Mouse (Mus musculus) Muller cell, postnatal 12 days (primary cell): Measurements from ENCODE around the gene Gm10272.
"Not testable (repeated sequence)": the region's sequence is repeated elsewhere in the genome, so short reads cannot be mapped to it uniquely, and the experiment has no call there.

Experiments used
- DNase-seq: peaks from one replicate; pipeline ENCODE4 v3.0.0-alpha.2; 2015; ENCODE audit errors: inconsistent ontology term

The Gm10272 gene

DNA sequence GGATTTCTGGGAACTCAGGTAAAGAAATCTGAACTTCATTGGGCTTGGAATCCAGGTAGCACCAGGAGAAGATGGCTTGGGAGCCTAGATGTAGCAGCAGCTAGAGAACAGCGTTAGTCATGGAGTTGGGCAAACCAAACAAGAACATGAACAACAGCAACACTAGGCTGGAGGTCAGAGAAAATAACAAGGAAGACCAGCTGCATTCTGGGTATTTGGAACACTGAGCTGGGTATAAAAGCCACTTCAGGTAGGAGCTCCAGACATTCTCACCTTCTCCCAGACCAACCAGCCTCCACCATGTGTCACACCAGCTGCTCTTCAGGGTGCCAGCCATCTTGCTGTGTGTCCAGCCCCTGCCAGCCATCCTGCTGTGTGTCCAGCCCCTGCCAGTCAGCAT is at the start of gene Gm10272:
Gene Gm10272, plus strand, starts transcription at position 301 of the 400 bp plus-strand sequence.
- no peak for DNase-seq

DNA sequence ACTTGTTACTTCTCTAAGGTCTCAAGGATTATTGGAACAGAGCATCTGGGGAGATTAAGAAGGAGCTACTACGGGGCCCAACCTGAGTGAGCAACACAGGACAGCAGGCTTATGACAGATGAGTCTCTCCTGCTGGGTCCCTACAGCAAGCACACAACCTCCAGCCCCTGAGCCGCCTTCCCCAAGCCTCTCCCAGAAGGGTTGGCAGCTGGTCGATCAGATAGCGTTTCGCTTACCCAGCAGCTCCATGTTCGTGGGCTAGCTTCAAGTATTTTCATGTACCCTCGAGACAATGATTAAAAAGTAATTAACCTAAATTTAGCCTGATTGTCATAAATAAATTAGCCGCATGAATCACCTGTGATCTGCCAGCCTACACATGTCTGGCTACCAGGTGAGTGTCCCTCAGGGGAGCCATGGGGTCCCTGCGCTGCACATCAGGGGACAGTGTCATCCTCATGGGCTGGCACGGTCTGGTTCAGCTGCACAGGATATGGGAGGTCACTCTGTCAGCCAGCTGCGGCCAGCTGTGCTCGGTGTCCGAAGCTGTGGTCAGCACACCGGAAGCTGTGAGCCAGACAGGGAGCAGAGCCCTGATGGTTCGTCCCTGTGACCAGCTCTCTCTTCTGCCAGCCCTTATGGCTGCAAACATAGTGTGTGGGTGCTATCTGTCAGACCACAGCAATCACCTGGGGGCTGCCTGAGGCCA is 48.0 kb upstream of the Gm10272 start:
- DNase-seq: no peak

DNA sequence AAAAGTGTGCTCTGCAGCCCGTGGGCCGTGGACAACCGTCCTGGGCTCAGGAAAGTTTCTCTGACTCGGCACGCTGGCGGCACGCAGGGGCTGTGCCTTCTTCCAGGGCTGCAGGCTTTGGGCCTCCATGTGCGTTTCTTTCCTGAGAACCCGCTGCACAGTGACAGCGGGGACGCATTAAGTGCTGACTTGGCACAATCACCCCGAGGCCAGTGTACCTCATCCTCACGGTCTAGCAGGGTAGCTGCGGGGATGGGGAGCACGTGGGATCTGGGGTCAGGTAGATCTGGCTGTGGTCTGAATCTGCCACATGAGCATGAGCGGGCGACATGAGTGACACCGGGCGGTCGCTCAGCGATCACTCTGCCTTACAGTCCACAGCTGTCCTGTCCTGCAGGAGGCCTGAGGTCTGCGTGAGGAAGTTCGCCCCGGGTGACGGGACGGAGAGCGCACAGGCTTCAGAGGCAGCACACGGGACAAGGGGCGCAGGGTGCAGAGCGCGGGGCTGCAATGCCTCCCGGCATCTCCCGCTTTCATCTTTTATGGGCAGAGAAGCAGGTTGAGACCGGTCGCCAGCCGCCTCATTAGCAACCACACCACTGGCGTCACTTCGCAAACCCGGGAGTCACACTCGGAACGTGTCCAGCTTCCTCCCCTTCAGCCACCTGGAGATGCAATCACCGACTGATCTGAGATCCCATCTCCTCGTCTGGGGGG is 42.3 kb upstream of the Gm10272 start:
- DNase-seq: no peak

DNA sequence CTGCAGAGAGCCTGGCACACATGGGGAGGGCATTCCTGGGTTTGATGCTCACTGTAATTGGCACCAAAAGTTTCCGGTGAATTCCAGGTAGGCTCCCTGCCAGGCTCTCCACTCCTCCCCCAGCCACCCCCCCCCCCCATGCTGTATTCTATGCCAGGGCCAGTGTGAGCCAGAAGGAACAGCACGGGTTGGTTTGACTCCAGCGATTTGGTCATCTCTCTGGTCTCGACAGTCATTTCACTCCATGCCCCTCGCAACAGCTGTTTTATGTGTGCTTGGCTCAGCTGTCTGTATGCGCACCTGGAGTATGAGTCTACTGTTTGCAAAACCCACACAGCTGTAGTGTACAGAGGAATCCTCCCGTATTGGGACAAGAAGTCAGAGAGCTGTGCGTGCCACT is 40.1 kb upstream of the Gm10272 start:
- DNase-seq: peak; percentile 81

DNA sequence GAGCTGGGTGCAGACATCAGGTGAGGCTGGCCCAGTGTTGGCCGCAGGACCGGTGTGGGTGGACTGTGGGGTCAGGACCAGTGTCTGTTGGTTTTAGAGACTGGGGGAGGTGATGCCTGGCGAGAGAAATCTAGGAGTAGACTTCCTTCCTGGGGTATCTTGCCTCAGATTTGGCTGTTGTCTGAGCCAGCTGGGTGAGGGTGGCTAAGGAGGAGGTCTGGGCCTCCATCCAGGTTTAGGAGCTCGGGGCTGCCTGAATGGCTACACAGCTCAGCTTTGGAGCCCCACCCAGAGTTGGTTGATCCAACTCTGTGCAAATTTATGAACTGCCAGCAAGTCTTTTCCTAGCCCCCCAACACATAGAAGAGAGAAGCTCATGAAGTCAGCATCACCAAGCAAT is 39.0 kb upstream of the Gm10272 start:
- peak; percentile 14 for DNase-seq

DNA sequence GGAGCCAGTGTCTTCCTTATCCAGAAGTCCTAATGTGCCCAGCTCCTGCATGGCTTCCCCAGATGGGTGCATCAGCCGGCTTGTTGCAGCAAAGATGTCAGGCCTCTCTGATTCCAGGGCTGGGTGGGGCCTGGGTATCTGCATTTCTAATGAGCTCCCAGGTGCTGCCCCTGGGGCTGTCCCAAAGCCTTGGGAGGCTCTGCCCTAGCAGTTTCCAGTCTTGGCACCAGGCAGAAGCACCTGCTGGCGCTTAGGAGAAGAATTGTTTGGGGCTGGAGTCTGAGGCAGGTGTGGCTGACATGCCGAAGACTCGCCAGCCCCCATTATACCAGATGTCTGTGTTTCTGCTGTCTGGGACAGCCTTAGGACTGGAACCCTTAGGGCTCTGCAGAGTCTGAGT is 35.7 kb upstream of the Gm10272 start:
- no peak for DNase-seq

DNA sequence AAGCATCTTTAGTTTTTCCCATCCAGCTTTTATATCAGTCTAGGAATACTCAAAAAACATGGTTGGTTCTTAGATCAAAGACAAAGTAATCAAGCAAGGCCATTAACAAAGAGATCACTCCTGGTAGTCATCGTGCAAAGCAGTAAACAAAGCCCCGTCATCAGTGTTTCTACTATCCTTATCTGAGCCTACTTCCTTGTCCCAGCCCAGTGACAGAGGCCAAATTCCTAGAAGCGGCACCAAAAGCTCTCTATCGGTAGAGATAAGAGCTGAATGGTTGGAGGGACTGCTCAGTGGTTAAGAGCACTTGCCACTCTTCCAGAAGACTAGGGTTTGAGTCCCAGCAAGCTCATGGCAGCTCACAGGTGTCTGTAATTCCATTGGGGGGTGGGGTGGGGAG is 34.9 kb upstream of the Gm10272 start:
- no peak for DNase-seq

DNA sequence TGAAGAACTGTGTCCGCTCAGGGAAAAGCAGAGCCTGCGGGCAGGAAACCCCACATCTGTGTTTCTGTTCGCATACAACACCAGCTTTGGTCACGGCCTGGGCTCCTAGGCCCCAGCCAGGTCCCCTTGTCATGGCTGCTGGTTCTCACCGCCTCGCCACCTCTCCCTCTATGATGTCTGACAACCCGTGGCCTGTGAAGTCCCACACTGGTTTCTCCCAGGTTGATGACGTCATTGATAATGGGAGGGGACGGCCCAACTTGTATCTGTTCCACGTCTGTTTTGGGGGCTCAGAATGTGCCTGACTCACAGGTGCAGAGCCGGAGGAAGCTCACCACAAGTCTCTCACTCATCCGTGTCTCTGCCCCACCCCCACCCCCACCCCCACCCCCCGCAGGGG is 32.7 kb upstream of the Gm10272 start:
- no peak for DNase-seq

DNA sequence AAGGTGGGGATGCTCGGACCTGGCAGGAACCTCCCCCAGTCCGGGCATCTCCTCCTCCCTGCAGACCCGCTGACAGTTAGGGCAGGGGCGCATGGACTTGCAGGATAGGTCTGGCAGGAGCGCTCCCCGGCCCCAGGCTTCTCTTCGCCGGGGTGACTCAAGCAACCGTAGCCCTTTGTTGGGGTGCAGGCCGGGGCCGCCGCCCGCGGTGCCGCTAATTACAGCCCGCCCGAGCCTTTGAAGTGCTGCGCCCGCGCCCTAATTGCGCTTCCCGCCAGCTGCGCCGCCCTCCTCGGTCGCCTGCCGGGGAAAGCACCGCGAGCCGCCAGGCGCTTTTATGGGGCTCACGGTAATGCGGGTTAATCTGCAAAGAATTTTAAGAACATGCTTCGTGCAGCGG is 28.9 kb upstream of the Gm10272 start:
- DNase-seq: peak; percentile 76

DNA sequence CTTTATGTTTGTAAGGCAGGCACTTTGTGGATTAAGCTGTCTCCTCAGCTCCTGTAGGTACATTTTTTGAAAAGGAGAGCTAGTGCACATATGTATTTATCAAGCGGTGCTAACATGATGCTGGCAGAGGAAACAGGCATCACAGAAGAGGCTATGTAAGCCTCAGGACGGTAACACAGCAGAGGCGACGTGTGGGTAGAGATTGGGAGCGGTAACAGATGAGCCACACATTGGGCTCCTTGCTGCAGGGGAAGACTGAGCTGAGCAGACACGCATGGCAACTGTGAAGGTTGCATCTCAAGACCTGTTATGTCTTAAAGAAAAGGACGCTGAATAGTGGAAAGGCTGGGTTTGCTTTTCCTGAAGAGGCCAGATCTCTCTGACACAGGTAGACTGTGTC is 23.4 kb upstream of the Gm10272 start:
- DNase-seq: no peak

DNA sequence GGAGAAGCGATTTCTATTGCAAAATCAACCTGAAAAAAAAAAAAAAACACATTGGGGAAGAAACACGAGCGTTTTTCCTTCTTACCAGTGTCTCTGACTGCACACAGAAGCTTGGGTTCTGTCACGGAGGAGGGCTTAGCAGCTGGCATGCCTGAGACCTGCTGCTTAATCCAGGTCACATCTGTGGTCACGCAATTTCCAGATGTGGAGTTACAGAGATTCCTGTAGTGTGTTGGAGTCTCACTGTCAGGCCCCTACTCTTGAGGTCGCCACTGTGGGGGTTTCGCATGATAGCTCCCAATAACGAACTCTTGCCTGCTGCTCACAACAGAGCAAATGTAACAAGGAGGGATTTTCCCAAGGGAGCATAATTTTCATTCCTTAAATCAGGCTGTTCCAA is 22.2 kb upstream of the Gm10272 start:
- no peak for DNase-seq

DNA sequence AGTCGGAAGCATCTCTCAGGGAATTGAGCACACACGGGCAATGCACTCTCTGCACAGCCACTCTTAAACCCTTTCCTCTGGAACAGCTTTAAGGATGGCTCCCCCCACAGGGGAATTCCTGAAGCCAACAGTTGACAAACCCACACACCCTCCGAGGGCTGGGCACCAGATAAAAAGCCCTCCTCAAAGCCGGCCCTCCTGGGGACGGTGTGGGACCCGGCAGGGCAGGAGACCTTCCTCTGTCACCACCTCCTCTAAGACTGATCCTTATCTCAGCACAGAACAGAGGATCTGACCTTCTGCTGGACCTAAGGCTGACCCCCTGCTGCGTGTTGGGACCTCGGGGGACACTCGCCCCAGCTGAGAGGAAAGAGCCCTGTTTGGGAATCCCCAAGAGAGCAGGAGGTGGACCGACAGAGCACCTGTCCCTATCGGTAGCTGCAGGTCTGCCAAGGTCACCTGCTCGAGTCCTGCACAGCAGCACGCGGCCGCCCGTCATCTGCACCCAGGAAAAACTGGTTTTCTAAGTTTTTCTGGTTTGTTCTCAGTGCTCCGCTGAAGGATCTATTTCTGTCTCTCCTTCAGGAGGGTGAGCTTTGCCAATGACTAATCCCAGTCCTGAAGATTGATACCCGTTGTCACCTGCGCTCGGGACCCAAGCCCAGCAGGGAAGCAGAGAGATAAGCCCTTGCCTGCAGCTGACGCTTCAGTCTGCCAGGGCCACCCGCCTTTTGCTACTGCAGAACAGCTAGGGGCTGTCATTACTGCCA is 20.3 kb upstream of the Gm10272 start, which contains the start of gene Tspear:
Gene Tspear, plus strand, starts transcription at position 675 of the 770 bp plus-strand sequence.
- DNase-seq: no peak

DNA sequence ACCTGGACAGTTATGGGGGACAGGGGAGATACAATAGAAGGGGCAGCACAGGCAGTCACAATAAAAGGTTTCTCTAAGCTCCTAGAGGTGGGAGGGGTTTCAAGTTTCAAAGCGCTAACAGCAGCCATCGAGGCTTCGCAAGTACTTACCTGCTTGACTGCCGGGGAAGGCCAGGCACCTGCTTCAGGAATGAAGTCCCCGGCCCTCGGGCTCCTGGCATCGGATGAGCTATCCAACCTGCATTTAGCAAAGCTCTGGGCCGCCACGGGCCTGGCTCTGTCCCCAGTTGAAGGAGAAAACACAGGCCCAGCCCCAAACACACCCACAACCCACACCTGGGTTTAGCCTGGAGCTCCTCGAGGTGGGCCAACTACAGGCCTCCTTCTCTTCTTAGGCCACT is 19.4 kb upstream of the Gm10272 start:
- DNase-seq: no peak

DNA sequence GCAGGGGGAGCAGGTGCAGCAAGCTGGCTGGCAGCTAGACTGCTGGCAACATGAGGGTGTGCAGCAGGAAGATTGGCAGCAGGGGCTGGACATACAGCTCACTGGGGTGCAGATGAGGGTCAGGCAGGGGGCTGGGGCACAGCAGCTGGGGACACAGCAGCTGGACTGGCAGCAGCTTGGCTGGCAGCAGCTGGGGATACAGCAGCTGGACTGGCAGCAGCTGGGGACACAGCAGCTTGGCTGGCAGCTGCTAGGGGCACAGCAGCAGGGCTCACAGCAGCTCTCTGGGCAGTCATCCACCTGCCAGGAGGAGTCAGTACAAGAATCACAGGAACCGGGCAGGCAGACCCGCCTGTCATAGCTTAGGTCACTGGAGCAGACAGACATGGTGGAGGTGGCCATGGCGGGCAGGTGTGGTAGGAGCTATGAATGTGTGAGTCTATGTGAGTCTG is 16.0 kb upstream of the Gm10272 start, which contains the start of gene Gm19402:
Gene Gm19402, minus strand, starts transcription at position 402 of the 452 bp plus-strand sequence.
- not testable (repeated sequence) for DNase-seq

DNA sequence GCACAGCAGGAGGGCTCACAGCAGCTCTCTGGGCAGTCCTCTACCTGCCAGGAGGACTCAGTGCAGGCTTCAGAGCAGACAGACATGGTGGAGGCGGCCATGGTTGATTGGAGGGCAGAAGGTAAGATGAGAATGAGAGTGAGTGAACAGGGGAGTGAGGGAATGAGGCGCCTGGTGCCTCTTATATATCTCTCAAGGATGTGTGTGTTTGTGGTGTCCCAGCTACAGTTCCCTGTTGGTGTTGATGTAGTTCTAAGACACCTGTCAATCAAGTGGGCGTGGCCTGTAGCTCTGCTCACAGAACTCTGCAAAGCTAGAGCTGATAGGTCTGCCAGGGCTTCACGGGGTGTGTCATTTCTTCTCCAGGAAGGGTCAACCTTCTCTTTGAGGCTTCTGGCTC is 9.3 kb upstream of the Gm10272 start, which contains the start of gene Gm9508:
Gene Gm9508, minus strand, starts transcription at position 101 of the 400 bp plus-strand sequence.
- DNase-seq: no peak

DNA sequence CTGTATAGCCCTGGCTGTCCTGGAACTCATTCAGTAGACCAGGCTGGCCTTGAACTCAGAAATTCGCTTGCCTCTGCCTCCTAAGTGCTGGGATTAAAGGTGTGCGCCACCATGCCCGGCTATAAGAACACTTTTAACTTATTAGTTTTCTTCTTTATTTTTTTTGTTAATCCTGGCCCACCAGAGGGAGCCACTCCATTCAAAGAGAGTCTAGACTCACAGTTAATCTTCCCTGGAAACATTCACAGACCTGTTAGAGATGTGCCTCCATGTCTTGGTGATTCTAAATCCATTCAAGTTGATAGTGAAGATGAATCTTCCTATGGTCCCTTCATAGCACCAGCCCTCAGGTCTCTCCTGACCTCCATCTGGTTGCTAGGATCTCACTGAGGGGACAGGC is 3.4 kb downstream of the Gm10272 start:
- no peak for DNase-seq

DNA sequence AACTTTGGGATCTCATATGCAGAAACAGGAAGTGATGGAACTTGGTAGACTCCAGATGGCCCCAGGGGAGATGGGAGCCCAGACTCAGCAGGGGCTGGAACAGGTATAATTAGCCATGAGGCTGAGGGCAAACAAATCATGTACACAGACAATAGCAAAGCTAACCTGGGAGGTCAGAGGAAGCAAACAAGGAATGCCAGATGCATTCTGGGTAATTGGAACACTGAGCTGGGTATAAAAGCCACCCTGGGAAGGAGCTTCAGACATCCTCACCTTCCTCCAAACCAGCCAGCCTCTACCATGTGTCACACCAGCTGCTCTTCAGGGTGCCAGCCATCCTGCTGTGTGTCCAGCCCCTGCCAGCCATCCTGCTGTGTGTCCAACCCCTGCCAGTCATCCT is 4.7 kb downstream of the Gm10272 start, which contains the start of gene Gm10024:
Gene Gm10024, plus strand, starts transcription at position 301 of the 400 bp plus-strand sequence.
- DNase-seq: not testable (repeated sequence)

DNA sequence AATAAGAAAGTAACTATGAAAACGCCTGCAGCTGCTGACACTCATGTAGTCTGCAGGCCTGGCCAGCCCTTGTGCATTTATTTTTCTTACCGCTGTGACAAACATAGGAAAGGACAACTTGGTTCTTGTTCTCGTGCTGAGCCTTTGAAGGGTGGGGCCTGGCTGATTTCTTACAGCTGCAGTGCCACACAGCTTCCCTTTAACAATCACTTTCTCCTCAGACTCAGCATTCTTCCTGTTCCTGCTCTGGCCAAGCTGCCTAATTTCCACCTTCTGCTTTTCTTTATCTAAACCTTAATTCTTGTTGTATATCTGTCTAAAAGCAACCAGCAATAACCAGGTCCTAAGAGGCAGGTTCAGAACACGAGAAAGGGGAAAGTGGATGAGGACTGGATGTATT is 7.3 kb downstream of the Gm10272 start:
- no peak for DNase-seq

DNA sequence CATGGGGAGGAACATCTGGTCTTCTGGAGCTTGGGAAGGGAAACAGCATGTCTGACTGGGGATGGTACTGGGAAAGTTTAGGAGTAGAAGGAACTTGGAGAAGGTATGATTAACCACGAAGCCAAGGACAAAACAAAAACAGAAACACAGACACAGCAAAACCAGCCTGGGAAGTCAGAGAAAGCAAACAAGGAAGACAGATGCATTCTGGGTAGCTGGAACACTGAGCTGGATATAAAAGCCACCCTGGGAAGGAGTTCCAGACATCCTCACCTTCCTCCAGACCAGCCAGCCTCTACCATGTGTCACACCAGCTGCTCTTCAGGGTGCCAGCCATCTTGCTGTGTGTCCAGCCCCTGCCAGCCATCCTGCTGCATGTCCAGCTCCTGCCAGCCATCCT is 9.1 kb downstream of the Gm10272 start, which contains the start of gene Gm10142:
Gene Gm10142, plus strand, starts transcription at position 301 of the 400 bp plus-strand sequence.
- no peak for DNase-seq

DNA sequence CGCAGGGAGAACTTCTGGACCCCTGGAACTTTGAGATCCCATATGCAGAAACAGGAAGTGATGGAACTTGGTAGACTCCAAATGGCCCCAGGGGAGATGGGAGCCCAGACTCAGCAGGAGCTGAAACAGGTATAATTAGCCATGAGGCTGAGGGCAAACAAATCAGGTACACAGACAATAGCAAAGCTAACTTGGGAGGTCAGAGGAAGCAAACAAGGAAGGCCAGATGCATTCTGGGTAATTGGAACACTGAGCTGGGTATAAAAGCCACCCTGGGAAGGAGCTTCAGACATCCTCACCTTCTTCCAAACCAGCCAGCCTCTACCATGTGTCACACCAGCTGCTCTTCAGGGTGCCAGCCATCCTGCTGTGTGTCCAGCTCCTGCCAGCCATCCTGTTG is 13.9 kb downstream of the Gm10272 start, which contains the start of gene Krtap12-1:
Gene Krtap12-1, plus strand, starts transcription at position 301 of the 400 bp plus-strand sequence.
- DNase-seq: not testable (repeated sequence)

DNA sequence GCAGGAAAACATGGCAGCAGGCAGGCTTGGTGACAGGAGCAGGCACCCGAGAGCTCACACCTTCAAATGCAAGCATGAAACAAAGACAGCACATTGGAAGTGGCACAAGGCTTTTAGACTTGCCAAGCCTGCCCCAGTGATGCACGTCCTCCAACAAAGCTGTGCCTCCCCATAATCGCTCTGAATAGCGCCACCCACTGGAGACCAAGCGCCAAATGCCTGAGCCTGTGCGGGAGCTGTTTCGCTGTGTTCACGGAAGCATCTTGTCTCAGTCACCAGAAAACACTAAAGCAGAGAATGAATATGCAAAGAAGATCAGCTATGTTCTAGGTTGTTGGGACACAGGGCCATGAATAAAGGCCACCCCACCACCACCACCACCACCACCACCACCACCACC is 18.4 kb downstream of the Gm10272 start:
- no peak for DNase-seq

DNA sequence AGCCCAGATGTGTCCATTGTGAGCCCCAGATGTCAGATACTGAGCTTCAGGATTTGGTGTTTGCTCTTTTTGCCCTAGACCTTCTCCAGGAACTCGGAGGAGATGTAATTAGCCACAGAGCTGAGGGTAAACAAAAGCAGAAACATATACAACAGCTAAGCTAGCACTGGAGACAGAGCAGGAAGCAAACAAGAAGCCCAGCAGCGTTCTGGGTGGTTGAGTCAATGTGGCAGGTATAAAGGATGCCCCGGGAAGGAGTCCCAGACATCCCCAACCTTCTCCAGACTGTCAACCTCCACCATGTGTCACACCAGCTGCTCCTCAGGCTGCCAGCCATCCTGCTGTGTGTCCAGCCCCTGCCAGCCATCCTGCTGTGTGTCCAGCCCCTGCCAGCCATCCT is 19.8 kb downstream of the Gm10272 start, which contains the start of gene Gm10100:
Gene Gm10100, plus strand, starts transcription at position 301 of the 400 bp plus-strand sequence.
- DNase-seq: no peak
